Mouse (Mus musculus) E14TG2a.4 (cell line): ENCODE results near the gene Tnfrsf4.

Experiments
- H3K27me3 ChIP-seq: 2 replicates; pipeline ENCODE4 v1.6.1; 2014; ENCODE audit warnings: low read length, control low read depth; ENCODE audit not compliant: insufficient read depth
- H3K36me3 ChIP-seq: 2 replicates; pipeline ENCODE4 v1.6.1; 2014; ENCODE audit warnings: low read length, control low read depth; ENCODE audit not compliant: insufficient read depth
- H3K4me1 ChIP-seq: replicated peaks from 2 replicates; pipeline ENCODE4 v1.6.1; 2014; ENCODE audit warnings: low read depth, low read length, control low read depth
- H3K4me3 ChIP-seq: replicated peaks from 2 replicates; pipeline ENCODE4 v1.5.1; 2014; ENCODE audit warnings: mild to moderate bottlenecking, low read length
- H3K9me3 ChIP-seq: 2 replicates; pipeline ENCODE4 v1.6.1; 2014; ENCODE audit warnings: low read length, control low read depth
- CTCF ChIP-seq: conservative IDR thresholded peaks from 2 replicates; pipeline ENCODE4 v1.5.1; 2014; ENCODE audit warnings: low read length
- NANOG ChIP-seq: IDR thresholded peaks from 2 replicates; pipeline ENCODE4 v1.6.1; 2014; ENCODE audit warnings: borderline replicate concordance, low read length, mixed read lengths
- POU5F1 ChIP-seq: IDR thresholded peaks from 2 replicates; pipeline ENCODE4 v1.6.1; 2014; ENCODE audit warnings: low read length, borderline replicate concordance

Gene Tnfrsf4

DNA sequence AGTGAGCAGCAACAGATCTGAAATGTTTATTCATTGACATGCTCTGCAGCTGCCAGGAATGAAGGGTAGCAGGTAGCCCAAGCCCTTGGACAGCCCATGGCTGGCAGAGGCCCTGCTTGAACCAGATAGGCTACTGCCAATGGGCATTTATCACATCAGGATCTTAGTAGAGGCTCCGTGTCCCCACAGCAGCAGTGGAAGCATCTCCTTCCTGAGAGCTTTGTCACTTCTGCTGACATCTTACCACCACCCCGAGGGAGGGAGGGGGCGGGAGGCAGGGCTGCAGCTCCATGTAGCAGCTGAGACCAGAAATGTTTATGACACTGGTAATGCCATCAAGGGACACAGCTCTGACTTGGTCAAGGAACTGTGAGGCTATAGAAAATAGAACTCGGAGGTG lies 19.2 kb downstream of the Tnfrsf4 start:
- H3K9me3 ChIP-seq: no peaks in the 10 kb centered on the region
- no peak for TF ChIP-seq POU5F1
- TF ChIP-seq NANOG: no peak
- TF ChIP-seq CTCF: no peak
- H3K36me3 ChIP-seq: peaks cover 24% of the 10 kb centered on the region
- H3K27me3 ChIP-seq: peaks cover 24% of the 10 kb centered on the region
- H3K4me3 ChIP-seq: peak overlapping the region; percentile 81
- peaks cover 56% of the 10 kb centered on the region for H3K4me1 ChIP-seq

DNA sequence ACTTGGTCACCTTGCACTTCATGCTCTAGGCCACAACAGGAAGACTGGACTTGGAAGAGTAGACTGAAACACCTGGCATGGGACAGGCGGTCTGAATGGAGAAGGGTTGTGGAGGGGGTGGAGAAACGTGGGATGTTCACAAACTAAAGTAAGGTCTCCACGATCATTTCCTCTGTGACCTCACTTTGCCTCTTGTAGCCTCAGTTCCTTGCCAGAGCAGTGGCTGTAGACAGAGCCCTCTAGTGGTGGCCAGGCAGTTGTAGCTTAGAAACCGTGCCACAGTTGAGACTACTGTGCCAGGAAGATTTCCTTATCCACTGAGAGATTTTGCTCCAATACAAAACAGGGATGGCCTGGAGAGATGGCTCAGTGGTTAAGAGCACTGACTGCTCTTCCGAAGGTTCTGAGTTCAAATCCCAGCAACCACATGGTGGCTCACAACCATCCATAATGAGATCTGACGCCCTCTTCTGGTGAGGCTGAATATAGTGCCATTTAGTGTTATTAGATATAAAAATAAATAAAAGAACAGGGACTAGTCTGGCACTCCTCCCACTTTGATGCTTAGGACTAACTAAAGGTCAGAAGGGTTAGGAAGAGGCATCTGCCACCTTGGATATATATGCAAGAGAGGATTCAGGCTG lies 20.0 kb downstream of the Tnfrsf4 start:
- TF ChIP-seq POU5F1 (no peak), CTCF (peak; percentile 95)

DNA sequence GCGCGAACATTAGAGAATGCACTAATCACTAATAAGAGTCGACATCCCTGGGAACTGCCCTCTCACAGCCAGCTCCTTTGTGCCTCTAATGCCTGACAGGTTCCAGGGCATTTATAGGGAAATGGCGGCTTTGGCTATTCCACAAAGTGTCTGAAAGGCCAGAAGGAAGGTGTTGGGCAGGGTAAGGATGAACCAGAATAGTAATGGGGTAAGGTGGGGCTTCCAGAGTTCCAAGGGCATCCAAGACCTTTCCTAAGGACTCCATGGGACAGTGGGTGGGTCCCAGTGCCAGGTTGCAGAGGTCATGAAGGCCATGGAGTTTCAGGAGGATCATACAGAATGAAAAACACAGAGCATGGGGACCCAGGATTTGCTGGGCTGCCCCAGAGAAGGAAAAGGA lies 20.7 kb downstream of the Tnfrsf4 start:
- Histone ChIP-seq H3K4me3 (peak overlapping the region; percentile 78), H3K4me1 (peaks cover 56% of the 10 kb centered on the region), H3K27me3 (peaks cover 24% of the 10 kb centered on the region), H3K9me3 (no peaks in the 10 kb centered on the region), H3K36me3 (peaks cover 10% of the 10 kb centered on the region)
- no peak for TF ChIP-seq NANOG

More for the DNA sequence above, 20.0 kb downstream of the Tnfrsf4 start:
- peaks cover 17% of the 10 kb centered on the region for H3K36me3 ChIP-seq
- H3K4me1 ChIP-seq: peaks cover 56% of the 10 kb centered on the region
- H3K9me3 ChIP-seq: no peaks in the 10 kb centered on the region
- peak overlapping the region; percentile 78 for H3K4me3 ChIP-seq
- H3K27me3 ChIP-seq: peaks cover 24% of the 10 kb centered on the region

DNA sequence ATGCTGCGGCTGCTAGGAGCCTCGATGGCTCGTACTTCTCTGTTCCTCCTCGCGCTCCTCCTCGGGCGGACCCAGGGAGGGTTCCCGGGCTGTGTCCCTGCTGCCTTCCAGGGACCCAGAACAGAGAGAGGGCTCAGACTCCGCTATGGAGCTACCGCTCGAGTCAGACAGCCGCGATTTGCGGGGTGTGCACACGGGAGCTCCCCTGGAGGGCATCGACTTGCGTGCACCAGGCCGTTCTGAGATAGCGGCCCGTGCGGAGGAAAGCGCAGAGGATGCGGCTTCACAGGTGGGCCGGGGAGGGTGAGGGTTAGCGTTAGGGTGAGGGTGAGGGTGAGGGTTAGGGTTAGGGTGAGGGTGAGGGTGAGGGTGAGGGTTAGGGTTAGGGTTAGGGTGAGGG lies 21.3 kb downstream of the Tnfrsf4 start:
- TF ChIP-seq NANOG: no peak
- no peak for TF ChIP-seq POU5F1
- TF ChIP-seq CTCF: no peak
- Histone ChIP-seq H3K9me3 (no peaks in the 10 kb centered on the region), H3K36me3 (peaks cover 5% of the 10 kb centered on the region; the same call in 1 of the 2 replicates), H3K27me3 (peaks cover 24% of the 10 kb centered on the region), H3K4me3 (peak overlapping the region; percentile 78), H3K4me1 (peaks cover 56% of the 10 kb centered on the region)

DNA sequence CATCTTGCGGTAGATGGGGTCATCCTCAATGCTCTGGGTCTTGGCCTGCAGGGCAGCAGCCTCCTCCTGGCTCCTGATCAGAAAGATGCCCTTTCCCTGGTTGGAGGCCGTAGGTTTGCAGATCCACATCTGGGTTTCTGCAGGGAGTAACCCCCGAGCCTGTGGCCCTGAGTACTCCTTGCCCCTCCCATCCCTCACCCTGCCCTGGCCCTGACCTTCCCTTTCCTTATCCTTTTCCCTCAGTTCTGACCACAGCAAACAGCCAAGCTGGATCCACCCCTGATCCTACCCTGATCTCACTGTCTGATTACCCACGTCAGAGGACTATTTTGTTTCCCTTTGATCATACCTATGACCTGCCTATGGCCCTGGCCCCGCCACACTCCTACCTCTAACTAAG lies 31.1 kb downstream of the Tnfrsf4 start:
- no peak for TF ChIP-seq POU5F1
- no peak for TF ChIP-seq CTCF
- no peak for TF ChIP-seq NANOG
- Histone ChIP-seq H3K4me1 (peaks cover 23% of the 10 kb centered on the region), H3K27me3 (peaks cover 12% of the 10 kb centered on the region), H3K9me3 (no peaks in the 10 kb centered on the region), H3K4me3 (no peak overlapping the region; the same call in 1 of the 2 replicates), H3K36me3 (no peaks in the 10 kb centered on the region)

DNA sequence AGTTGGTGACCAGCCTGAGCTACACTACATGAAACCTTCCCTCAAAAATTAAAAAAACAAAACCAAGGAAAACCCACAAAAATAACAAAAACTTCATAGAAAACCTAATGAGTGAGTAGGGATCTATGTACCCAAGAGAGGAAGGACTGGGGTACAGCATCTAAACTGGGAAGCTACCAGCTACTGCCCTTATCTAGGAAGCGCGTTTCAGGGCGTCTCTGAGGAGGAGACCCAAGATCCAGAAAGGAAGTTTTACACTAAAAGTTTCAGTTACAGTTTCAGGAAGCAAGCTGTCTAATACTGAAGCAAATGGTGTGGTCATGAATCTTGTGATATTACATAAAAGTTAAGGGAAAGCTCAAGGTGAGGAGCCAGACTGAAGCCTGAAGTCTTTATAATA lies 36.1 kb downstream of the Tnfrsf4 start:
- peaks cover 16% of the 10 kb centered on the region for H3K36me3 ChIP-seq
- no peak for TF ChIP-seq CTCF
- H3K4me1 ChIP-seq: peaks cover 24% of the 10 kb centered on the region
- H3K27me3 ChIP-seq: peaks cover 14% of the 10 kb centered on the region
- no peaks in the 10 kb centered on the region for H3K9me3 ChIP-seq
- no peak overlapping the region for H3K4me3 ChIP-seq

DNA sequence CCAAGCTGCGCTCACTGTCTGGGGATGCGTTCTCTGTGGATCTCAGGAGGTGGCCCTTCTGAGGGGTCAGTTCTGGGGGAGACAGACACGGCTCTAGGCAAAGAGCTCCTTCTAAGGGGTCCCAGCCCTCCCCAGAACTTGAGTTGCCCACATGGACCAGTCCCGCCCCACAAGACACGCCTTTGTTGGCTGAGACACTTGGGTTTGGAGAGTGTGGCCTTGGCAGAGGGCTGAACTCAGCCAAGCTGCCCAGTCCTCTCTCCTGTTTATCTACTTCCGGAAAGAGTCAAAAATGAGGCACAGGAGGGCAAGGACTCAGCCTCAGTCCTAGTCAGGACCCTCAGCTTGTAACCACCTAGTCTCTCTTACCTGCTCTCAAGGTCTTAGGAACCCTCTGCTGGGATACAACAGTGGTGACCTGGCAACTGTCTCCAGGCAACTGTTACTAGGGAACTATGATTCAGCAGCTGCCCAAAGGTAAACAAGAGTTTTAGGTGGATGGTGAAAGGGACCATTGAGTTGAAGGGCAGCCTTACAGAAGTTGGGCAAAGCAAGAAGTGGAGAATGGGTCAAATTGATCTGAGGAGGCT lies 36.8 kb downstream of the Tnfrsf4 start:
- no peaks in the 10 kb centered on the region for H3K9me3 ChIP-seq
- TF ChIP-seq CTCF (no peak), POU5F1 (no peak), NANOG (no peak)

DNA sequence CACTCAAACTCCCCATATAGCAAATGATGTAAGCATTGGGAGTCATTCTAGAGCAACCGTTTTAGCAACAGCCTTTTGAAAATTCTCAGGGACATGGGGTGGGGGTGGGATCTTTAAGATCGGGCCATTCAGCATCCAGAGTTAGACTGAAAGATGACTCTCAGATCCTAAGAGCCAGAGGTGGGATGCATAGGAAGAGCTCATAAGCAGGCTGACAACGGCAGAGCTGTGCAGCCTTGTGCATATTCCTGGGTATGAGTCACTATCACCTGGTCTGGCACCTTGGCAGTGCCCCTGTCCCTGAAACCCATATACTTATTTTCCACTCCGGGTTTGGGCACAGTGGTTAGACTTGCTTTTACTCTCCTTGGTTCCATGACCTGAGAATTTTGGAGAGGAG lies 39.5 kb downstream of the Tnfrsf4 start:
- H3K9me3 ChIP-seq: no peaks in the 10 kb centered on the region
- no peak overlapping the region for H3K4me3 ChIP-seq
- peaks cover 39% of the 10 kb centered on the region for H3K36me3 ChIP-seq
- H3K4me1 ChIP-seq: peaks cover 32% of the 10 kb centered on the region
- H3K27me3 ChIP-seq: peaks cover 5% of the 10 kb centered on the region
- no peak for TF ChIP-seq CTCF

More for the DNA sequence above, 36.8 kb downstream of the Tnfrsf4 start:
- peaks cover 22% of the 10 kb centered on the region for H3K36me3 ChIP-seq
- H3K27me3 ChIP-seq: peaks cover 14% of the 10 kb centered on the region
- peaks cover 25% of the 10 kb centered on the region for H3K4me1 ChIP-seq
- H3K4me3 ChIP-seq: no peak overlapping the region

DNA sequence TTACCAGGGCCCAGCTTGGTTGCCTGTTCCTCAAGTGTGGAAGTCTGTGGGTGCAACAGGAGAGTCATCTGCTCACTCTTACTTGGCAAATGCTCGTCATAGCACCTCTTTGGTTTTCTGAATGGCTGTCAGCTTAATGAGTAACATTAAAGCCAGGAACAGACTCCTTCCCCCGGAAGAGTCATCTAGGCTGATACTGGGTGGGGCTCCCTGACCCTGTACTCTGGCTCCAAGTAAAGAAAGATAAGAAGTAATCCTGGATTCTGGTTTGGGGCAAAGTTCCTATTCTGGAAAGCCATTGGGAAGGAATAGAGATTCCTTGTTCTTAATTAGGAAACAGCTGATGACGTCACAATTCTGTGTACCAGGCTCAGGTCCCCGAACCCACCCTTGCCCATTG lies 40.5 kb downstream of the Tnfrsf4 start:
- Histone ChIP-seq H3K9me3 (no peaks in the 10 kb centered on the region), H3K4me1 (peaks cover 43% of the 10 kb centered on the region), H3K36me3 (peaks cover 39% of the 10 kb centered on the region), H3K27me3 (0 out of 2 replicates have a peak, but pooled peaks cover 2% of the 10 kb centered on the region), H3K4me3 (no peak overlapping the region)
- TF ChIP-seq CTCF (no peak), NANOG (no peak), POU5F1 (no peak)
